Mouse (Mus musculus): ENCODE data around the gene Osbpl10. TPM values are rescaled to one million over a fixed set of nuclear protein-coding genes. Genes with fewer than 3 reads are reported as not detected.

Osbpl10 gene
- polyA plus RNA-seq, 1 experiment, result not detected

GRCm38 (mm10) chr9:114995250-114995649 lies 16.9 kb downstream of the Osbpl10 start:
- Histone ChIP-seq H3K27me3 (ENCODE audit: control insufficient read depth) (no peaks in the 10 kb centered on the region), H3K9me3 (ENCODE audit: control insufficient read depth, low read length) (peaks cover 17% of the 10 kb centered on the region), H3K4me3 (replicated peaks) (no peak overlapping the region)

GRCm38 (mm10) chr9:114995716-114996115 lies 17.3 kb downstream of the Osbpl10 start:
- H3K4me1 ChIP-seq (ENCODE audit: control insufficient read depth), result no peaks in the 10 kb centered on the region
- no peaks in the 10 kb centered on the region for H3K36me3 ChIP-seq (ENCODE audit: control insufficient read depth)
- no peak overlapping the region for H3K4me3 ChIP-seq (replicated peaks)
- no peak for TF ChIP-seq TAL1 (IDR thresholded peaks at IDR 0.05; ENCODE audit: low read length)
- TF ChIP-seq GATA1 (IDR thresholded peaks at IDR 0.05; ENCODE audit: low read length), result no peak
- no peaks in the 10 kb centered on the region for H3K27me3 ChIP-seq (ENCODE audit: control insufficient read depth)
- peaks cover 13% of the 10 kb centered on the region for H3K9me3 ChIP-seq (ENCODE audit: control insufficient read depth, low read length)

More at GRCm38 (mm10) chr9:114995250-114995649, 16.9 kb downstream of the Osbpl10 start:
- Histone ChIP-seq H3K4me1 (ENCODE audit: control insufficient read depth) (no peaks in the 10 kb centered on the region), H3K36me3 (ENCODE audit: control insufficient read depth) (no peaks in the 10 kb centered on the region)
- TF ChIP-seq GATA1 (IDR thresholded peaks at IDR 0.05; ENCODE audit: low read length), result no peak
- TF ChIP-seq TAL1 (IDR thresholded peaks at IDR 0.05; ENCODE audit: low read length), result no peak

DNA sequence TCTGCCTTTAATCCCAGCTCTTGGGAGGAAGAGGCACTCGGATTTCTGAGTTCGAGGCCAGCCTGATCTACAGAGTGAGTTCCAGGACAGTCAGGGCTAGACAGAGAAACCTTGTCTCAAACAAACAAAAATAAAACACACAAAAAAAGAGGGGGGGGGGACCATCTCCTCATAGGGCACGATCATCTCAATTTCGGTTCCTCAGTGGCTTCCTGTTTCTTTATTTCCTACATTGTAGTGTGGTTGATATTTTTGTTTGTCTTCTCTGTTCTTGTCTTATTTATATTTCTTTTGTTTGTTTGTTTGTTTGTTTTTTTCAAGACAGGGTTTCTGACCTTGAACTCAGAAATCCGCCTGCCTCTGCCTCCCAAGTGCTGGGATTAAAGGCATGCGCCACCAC lies 18.1 kb downstream of the Osbpl10 start:
- Histone ChIP-seq H3K4me3 (replicated peaks) (no peak overlapping the region), H3K36me3 (ENCODE audit: control insufficient read depth) (no peaks in the 10 kb centered on the region), H3K27me3 (ENCODE audit: control insufficient read depth) (no peaks in the 10 kb centered on the region), H3K9me3 (ENCODE audit: control insufficient read depth, low read length) (peaks cover 13% of the 10 kb centered on the region), H3K4me1 (ENCODE audit: control insufficient read depth) (no peaks in the 10 kb centered on the region)
- TF ChIP-seq TAL1 (IDR thresholded peaks at IDR 0.05; ENCODE audit: low read length), result no peak
- TF ChIP-seq GATA1 (IDR thresholded peaks at IDR 0.05; ENCODE audit: low read length), result no peak

DNA sequence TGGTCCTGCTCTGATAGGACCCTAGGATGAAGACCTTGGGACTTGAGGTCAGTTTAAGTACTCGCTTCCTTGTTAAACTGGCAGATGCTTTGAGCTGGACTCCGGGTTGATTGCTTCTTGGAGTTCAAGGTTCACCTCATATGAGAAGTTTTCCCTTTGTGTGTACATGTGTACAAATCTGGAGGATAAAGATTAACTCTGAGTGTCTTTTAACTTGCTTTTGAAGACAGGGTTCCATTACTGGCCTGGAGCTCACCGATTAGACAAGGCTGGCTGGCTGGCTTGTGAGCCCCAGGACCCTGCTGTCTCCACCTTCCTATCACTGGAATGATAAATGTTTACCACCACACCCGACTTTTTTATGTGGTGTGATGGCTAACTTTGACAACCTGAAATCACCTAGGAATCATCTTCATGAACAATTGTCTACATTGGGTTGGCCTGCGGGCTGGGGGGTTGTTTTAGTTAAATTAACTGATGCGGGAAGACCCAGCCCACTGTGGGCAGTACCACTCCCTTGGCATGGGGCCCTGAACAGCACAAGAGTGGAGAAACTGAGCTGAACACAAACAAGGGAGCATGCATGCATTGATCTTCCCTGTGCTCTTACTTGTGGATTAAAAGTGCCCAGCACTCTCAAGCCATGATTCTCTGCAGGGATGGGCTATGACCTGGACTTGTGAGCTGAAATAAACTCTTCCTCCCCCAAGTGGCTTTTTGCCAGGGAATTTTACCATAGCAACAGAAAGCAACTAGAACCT lies 20.8 kb downstream of the Osbpl10 start:
- H3K4me1 ChIP-seq (ENCODE audit: control insufficient read depth), result no peaks in the 10 kb centered on the region

GRCm38 (mm10) chr9:114999771-115000146 lies 21.4 kb downstream of the Osbpl10 start:
- Histone ChIP-seq H3K9me3 (ENCODE audit: control insufficient read depth, low read length) (0 out of 2 replicates have a peak, but pooled peaks cover 2% of the 10 kb centered on the region), H3K4me3 (replicated peaks) (no peak overlapping the region), H3K36me3 (ENCODE audit: control insufficient read depth) (no peaks in the 10 kb centered on the region)

More for the DNA sequence above, 20.8 kb downstream of the Osbpl10 start:
- Histone ChIP-seq H3K9me3 (ENCODE audit: control insufficient read depth, low read length) (0 out of 2 replicates have a peak, but pooled peaks cover 2% of the 10 kb centered on the region), H3K27me3 (ENCODE audit: control insufficient read depth) (no peaks in the 10 kb centered on the region), H3K4me3 (replicated peaks) (no peak overlapping the region), H3K36me3 (ENCODE audit: control insufficient read depth) (no peaks in the 10 kb centered on the region)
- TF ChIP-seq GATA1 (IDR thresholded peaks at IDR 0.05; ENCODE audit: low read length), result no peak
- TF ChIP-seq TAL1 (IDR thresholded peaks at IDR 0.05; ENCODE audit: low read length), result no peak

GRCm38 (mm10) chr9:115005446-115005845 lies 27.1 kb downstream of the Osbpl10 start:
- no peak overlapping the region for H3K4me3 ChIP-seq (replicated peaks)
- H3K36me3 ChIP-seq (ENCODE audit: control insufficient read depth), result no peaks in the 10 kb centered on the region
- peaks cover 10% of the 10 kb centered on the region for H3K9me3 ChIP-seq (ENCODE audit: control insufficient read depth, low read length)
- H3K4me1 ChIP-seq (ENCODE audit: control insufficient read depth), result no peaks in the 10 kb centered on the region
- no peak for TF ChIP-seq TAL1 (IDR thresholded peaks at IDR 0.05; ENCODE audit: low read length)
- TF ChIP-seq GATA1 (IDR thresholded peaks at IDR 0.05; ENCODE audit: low read length), result no peak
- no peaks in the 10 kb centered on the region for H3K27me3 ChIP-seq (ENCODE audit: control insufficient read depth)

More at GRCm38 (mm10) chr9:114999771-115000146, 21.4 kb downstream of the Osbpl10 start:
- Histone ChIP-seq H3K4me1 (ENCODE audit: control insufficient read depth) (no peaks in the 10 kb centered on the region), H3K27me3 (ENCODE audit: control insufficient read depth) (no peaks in the 10 kb centered on the region)
- TF ChIP-seq TAL1 (IDR thresholded peaks at IDR 0.05; ENCODE audit: low read length), result no peak
- TF ChIP-seq GATA1 (IDR thresholded peaks at IDR 0.05; ENCODE audit: low read length), result no peak

DNA sequence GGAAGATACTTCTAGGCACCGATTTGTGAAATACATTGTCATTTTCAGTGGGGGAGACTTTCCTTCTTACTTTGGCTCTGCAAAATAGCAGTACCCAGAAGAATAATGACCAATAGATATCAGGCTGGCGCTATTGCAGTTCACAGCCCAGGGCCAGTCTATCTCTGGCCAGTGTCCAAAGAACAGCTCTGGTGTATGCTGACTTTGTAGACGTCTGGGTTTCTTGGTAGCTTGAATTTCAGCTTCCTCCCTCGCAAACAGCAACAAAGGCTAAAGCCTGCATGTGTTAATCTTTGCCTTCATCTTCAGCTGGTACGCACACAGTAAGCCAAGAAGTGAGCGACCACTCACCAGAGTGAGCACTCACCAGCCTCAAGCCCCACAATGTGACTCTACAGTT lies 29.4 kb downstream of the Osbpl10 start:
- H3K4me3 ChIP-seq (replicated peaks), result no peak overlapping the region
- no peaks in the 10 kb centered on the region for H3K27me3 ChIP-seq (ENCODE audit: control insufficient read depth)
- peaks cover 10% of the 10 kb centered on the region for H3K9me3 ChIP-seq (ENCODE audit: control insufficient read depth, low read length)
- no peaks in the 10 kb centered on the region for H3K4me1 ChIP-seq (ENCODE audit: control insufficient read depth)
- TF ChIP-seq TAL1 (IDR thresholded peaks at IDR 0.05; ENCODE audit: low read length), result no peak
- TF ChIP-seq GATA1 (IDR thresholded peaks at IDR 0.05; ENCODE audit: low read length), result no peak
- no peaks in the 10 kb centered on the region for H3K36me3 ChIP-seq (ENCODE audit: control insufficient read depth)

DNA sequence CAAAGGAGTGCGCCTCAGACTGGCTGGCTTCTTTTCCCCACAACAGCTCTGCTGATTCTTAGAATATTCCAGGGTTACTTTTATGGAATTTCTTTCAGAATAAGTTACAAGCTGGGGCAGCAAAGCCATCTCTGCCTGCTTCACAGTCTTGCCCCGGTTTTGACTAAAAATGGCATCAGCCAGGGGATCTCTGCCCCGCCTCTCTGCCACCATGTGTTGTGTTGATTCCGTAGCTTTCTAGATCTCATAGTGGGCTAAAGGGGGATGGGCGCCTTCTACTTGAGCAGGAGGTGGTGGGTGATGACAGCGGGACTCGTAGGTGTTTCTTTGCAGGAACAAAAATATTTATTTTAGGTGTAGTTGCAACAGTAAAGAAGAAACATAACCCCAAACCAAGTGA lies 29.8 kb downstream of the Osbpl10 start:
- no peaks in the 10 kb centered on the region for H3K4me1 ChIP-seq (ENCODE audit: control insufficient read depth)
- no peak for TF ChIP-seq TAL1 (IDR thresholded peaks at IDR 0.05; ENCODE audit: low read length)
- no peak for TF ChIP-seq GATA1 (IDR thresholded peaks at IDR 0.05; ENCODE audit: low read length)
- H3K27me3 ChIP-seq (ENCODE audit: control insufficient read depth), result no peaks in the 10 kb centered on the region
- no peak overlapping the region for H3K4me3 ChIP-seq (replicated peaks)
- peaks cover 10% of the 10 kb centered on the region for H3K9me3 ChIP-seq (ENCODE audit: control insufficient read depth, low read length)
- no peaks in the 10 kb centered on the region for H3K36me3 ChIP-seq (ENCODE audit: control insufficient read depth)

GRCm38 (mm10) chr9:115012367-115012766 lies 34.0 kb downstream of the Osbpl10 start:
- Histone ChIP-seq H3K4me1 (ENCODE audit: control insufficient read depth) (no peaks in the 10 kb centered on the region), H3K36me3 (ENCODE audit: control insufficient read depth) (no peaks in the 10 kb centered on the region), H3K9me3 (ENCODE audit: control insufficient read depth, low read length) (peaks cover 14% of the 10 kb centered on the region), H3K4me3 (replicated peaks) (no peak overlapping the region), H3K27me3 (ENCODE audit: control insufficient read depth) (no peaks in the 10 kb centered on the region)
- TF ChIP-seq GATA1 (IDR thresholded peaks at IDR 0.05; ENCODE audit: low read length), result no peak
- no peak for TF ChIP-seq TAL1 (IDR thresholded peaks at IDR 0.05; ENCODE audit: low read length)

Measured in erythroblast, embryonic 14.5 days (primary cell).